Mouse (Mus musculus): ENCODE data around the gene Smdt1.

GRCm38 (mm10) chr15:82292851-82293250 is 45.9 kb upstream of the Smdt1 start:
- TF ChIP-seq POLR2A (IDR thresholded peaks at IDR 0.05; ENCODE audit: control insufficient read depth in 1 of 2, insufficient read depth in 1 of 2, low read depth in 1 of 2, low read length in 2 of 2, poor library complexity in 1 of 2) (no peak), CTCF (IDR thresholded peaks at IDR 0.05 in 2 of 3, conservative IDR thresholded peaks at IDR 0.05 in 1 of 3; ENCODE audit: control insufficient read depth in 1 of 3, insufficient read depth in 1 of 3, low read depth in 2 of 3, low read length in 3 of 3, poor library complexity in 1 of 3, severe bottlenecking in 1 of 3) (no peak), NELFE (IDR thresholded peaks at IDR 0.05; ENCODE audit: low read depth, low read length) (no peak), MEF2A (IDR thresholded peaks at IDR 0.05; ENCODE audit: extremely low read depth, insufficient replicate concordance, low read depth, low read length, poor library complexity, severe bottlenecking) (no peak), ZNF384 (IDR thresholded peaks at IDR 0.05; ENCODE audit: low read depth, low read length) (no peak), ZC3H11A (IDR thresholded peaks at IDR 0.05; ENCODE audit: low read depth, low read length) (no peak), USF2 (IDR thresholded peaks at IDR 0.05; ENCODE audit: borderline replicate concordance in 1 of 2, insufficient read depth in 1 of 2, low read depth in 1 of 2, low read length in 2 of 2) (no peak), POLR2AphosphoS5 (IDR thresholded peaks at IDR 0.05; ENCODE audit: borderline replicate concordance, low read depth, low read length) (no peak), MXI1 (IDR thresholded peaks at IDR 0.05; ENCODE audit: low read depth, low read length) (no peak), NRF1 (IDR thresholded peaks at IDR 0.05; ENCODE audit: insufficient read depth, low read depth, low read length, poor library complexity, severe bottlenecking) (no peak), POLR2AphosphoS2 (IDR thresholded peaks at IDR 0.05; ENCODE audit: low read length) (no peak), MYB (IDR thresholded peaks at IDR 0.05; ENCODE audit: low read depth, low read length) (no peak)
